In genomic region chr8:78285366-78285765, GRCm38 (mm10) we compare ENCODE assay signal across 23 mouse cellular contexts.
DNase-seq lines count a peak whose midpoint lies in the region; ATAC-seq and TF ChIP-seq lines count a peak whose summit lies in the region.
"Had no signal": no experiment of that assay in that cellular context is flagged by ENCODE, and none has a peak within 500 bp of the region (broad histone marks: within the 10 kb centered on the region; RNA-seq: fewer than 3 reads in every experiment).

No protein-coding gene starts in this region.

- H3K36me3 ChIP-seq in hindbrain, postnatal 0 days (ENCODE audit: insufficient read depth, low read length): no peaks in the 10 kb centered on the region
- no peaks in the 10 kb centered on the region for H3K36me3 ChIP-seq in hindbrain, embryonic 12.5 days
- no peaks in the 10 kb centered on the region for H3K36me3 ChIP-seq in testis, adult 2 months (ENCODE audit: control insufficient read depth, insufficient read depth, low read length)
- no peaks in the 10 kb centered on the region for H3K36me3 ChIP-seq in forebrain, embryonic 11.5 days (ENCODE audit: control insufficient read depth, insufficient read depth, low read length)
- H3K36me3 ChIP-seq: embryonic facial prominence, embryonic 13.5 days; heart, embryonic 15.5 days; hindbrain, embryonic 10.5 days; hindbrain, embryonic 15.5 days had no signal

- in situ Hi-C loops in Patski (cut with MboI; ENCODE audit: low pct_unique_long_range_greater_than_20kb): no loop called here

- POLR2A ChIA-PET in Patski (lab: Charles Lee): no interaction called here

- no peak for TF ChIP-seq POLR2A in testis, adult 2 months (IDR thresholded peaks at IDR 0.05; ENCODE audit: control insufficient read depth, low read depth, low read length)

- 81% methylated on average over 4 of the region's 4 CpGs for WGBS in hindbrain, postnatal 0 days
- 82% methylated on average over 4 of the region's 4 CpGs for WGBS in hindbrain, embryonic 12.5 days
- 78% methylated on average over 4 of the region's 4 CpGs for WGBS in forebrain, embryonic 11.5 days

- TF ChIP-seq CTCF in hindbrain, postnatal 0 days (IDR thresholded peaks at IDR 0.05; ENCODE audit: low read depth): 0 out of 2 replicates have a peak, but pooled peaks have one; percentile 2
- no peak for TF ChIP-seq CTCF in testis, adult 2 months (IDR thresholded peaks at IDR 0.05; ENCODE audit: control insufficient read depth, insufficient read depth, insufficient replicate concordance, low read depth, low read length)
- TF ChIP-seq CTCF in Patski (IDR thresholded peaks at IDR 0.05): peak; percentile 11

- no peaks in the 10 kb centered on the region for H3K9me3 ChIP-seq in hindbrain, postnatal 0 days (ENCODE audit: low read length)
- no peaks in the 10 kb centered on the region for H3K9me3 ChIP-seq in hindbrain, embryonic 12.5 days (replicated peaks)
- no peaks in the 10 kb centered on the region for H3K9me3 ChIP-seq in forebrain, embryonic 11.5 days (ENCODE audit: control insufficient read depth, low read length)
- H3K9me3 ChIP-seq: embryonic facial prominence, embryonic 13.5 days; forebrain, embryonic 13.5 days; heart, embryonic 15.5 days; hindbrain, embryonic 10.5 days; hindbrain, embryonic 15.5 days had no signal

- no peak overlapping the region for H3K4me2 ChIP-seq in hindbrain, postnatal 0 days (ENCODE audit: low read depth, low read length)
- H3K4me2 ChIP-seq in hindbrain, embryonic 12.5 days (replicated peaks): no peak overlapping the region
- H3K4me2 ChIP-seq in forebrain, embryonic 11.5 days (ENCODE audit: low read depth, low read length, severe bottlenecking): no peak overlapping the region
- H3K4me2 ChIP-seq: embryonic facial prominence, embryonic 13.5 days; forebrain, embryonic 13.5 days; heart, embryonic 11.5 days; heart, embryonic 15.5 days; hindbrain, embryonic 15.5 days had no signal

- ATAC-seq in hindbrain, postnatal 0 days: no peak
- ATAC-seq in hindbrain, embryonic 12.5 days (ENCODE audit: low FRiP score): no peak
- ATAC-seq in Patski: no peak
- ATAC-seq in forebrain, embryonic 11.5 days (replicated peaks; ENCODE audit: low FRiP score): no peak
- ATAC-seq: forebrain, embryonic 13.5 days; forebrain, postnatal 0 days; inflammation-experienced regulatory T-cells, adult 6 months had no signal

- no peak for DNase-seq in hindbrain, postnatal 0 days (ENCODE audit: low spot score)
- no peak for DNase-seq in testis, postnatal 10 days (ENCODE audit: low spot score)
- DNase-seq in Patski (ENCODE audit: low read depth, low spot score): no peak
- no peak for DNase-seq in B cell, adult 2 months
- no peak for DNase-seq in heart, postnatal 14 days
- no peak for DNase-seq in forebrain, embryonic 11.5 days (ENCODE audit: low spot score)
- DNase-seq: adrenal gland, adult 2 months; adrenal gland, postnatal 25 days; cerebellum, adult 18-20 months; cerebellum, adult 9-11 months; cerebellum, postnatal 36 days; forebrain, postnatal 0 days; gastrocnemius, postnatal 14 days; heart, adult 2 months had no signal

- H3K4me3 ChIP-seq in hindbrain, postnatal 0 days (ENCODE audit: low read length): no peak overlapping the region
- H3K4me3 ChIP-seq in hindbrain, embryonic 12.5 days: no peak overlapping the region
- no peak overlapping the region for H3K4me3 ChIP-seq in testis, adult 2 months (ENCODE audit: control insufficient read depth, low read depth, low read length)
- H3K4me3 ChIP-seq in forebrain, embryonic 11.5 days (ENCODE audit: low read depth, low read length): no peak overlapping the region
- H3K4me3 ChIP-seq: embryonic facial prominence, embryonic 13.5 days; forebrain, embryonic 13.5 days; heart, adult 2 months; heart, embryonic 15.5 days; hindbrain, embryonic 10.5 days; hindbrain, embryonic 15.5 days had no signal

- no peak overlapping the region for H3K27ac ChIP-seq in hindbrain, postnatal 0 days
- no peak overlapping the region for H3K27ac ChIP-seq in hindbrain, embryonic 12.5 days
- 0 out of 2 replicates have a peak overlapping the region, but pooled peaks have one; percentile 21 for H3K27ac ChIP-seq in testis, adult 2 months (ENCODE audit: control insufficient read depth, insufficient read depth, low read depth, low read length)
- no peak overlapping the region for H3K27ac ChIP-seq in forebrain, embryonic 11.5 days (ENCODE audit: low read depth, low read length)
- H3K27ac ChIP-seq: embryonic facial prominence, embryonic 13.5 days; forebrain, embryonic 13.5 days; heart, adult 2 months; heart, embryonic 15.5 days; hindbrain, embryonic 10.5 days; hindbrain, embryonic 15.5 days had no signal

- H3K9ac ChIP-seq in hindbrain, postnatal 0 days (replicated peaks; ENCODE audit: low read length): no peak overlapping the region
- H3K9ac ChIP-seq in hindbrain, embryonic 12.5 days: no peak overlapping the region
- H3K9ac ChIP-seq in forebrain, embryonic 11.5 days (ENCODE audit: low read length): no peak overlapping the region
- H3K9ac ChIP-seq: embryonic facial prominence, embryonic 13.5 days; forebrain, embryonic 13.5 days; forebrain, postnatal 0 days; heart, embryonic 15.5 days; hindbrain, embryonic 15.5 days had no signal

- H3K27me3 ChIP-seq in hindbrain, postnatal 0 days (ENCODE audit: insufficient read depth, low read length): no peaks in the 10 kb centered on the region
- H3K27me3 ChIP-seq in hindbrain, embryonic 12.5 days: no peaks in the 10 kb centered on the region
- H3K27me3 ChIP-seq in testis, adult 2 months (ENCODE audit: control insufficient read depth, insufficient read depth, low read length): no peaks in the 10 kb centered on the region
- peaks cover 16% of the 10 kb centered on the region for H3K27me3 ChIP-seq in Patski
- H3K27me3 ChIP-seq in forebrain, embryonic 11.5 days (ENCODE audit: control insufficient read depth, insufficient read depth, low read length): no peaks in the 10 kb centered on the region
- H3K27me3 ChIP-seq: embryonic facial prominence, embryonic 13.5 days; forebrain, embryonic 13.5 days; heart, embryonic 15.5 days; hindbrain, embryonic 15.5 days had no signal

- CTCF ChIA-PET in Patski (lab: Charles Lee): no interaction called here

- intact Hi-C loops in heart, postnatal 14 days (cut with DNase I): no loop called here

- H3K4me1 ChIP-seq in hindbrain, postnatal 0 days (ENCODE audit: insufficient read depth, low read length): no peaks in the 10 kb centered on the region
- H3K4me1 ChIP-seq in hindbrain, embryonic 12.5 days: no peaks in the 10 kb centered on the region
- H3K4me1 ChIP-seq in testis, adult 2 months (ENCODE audit: control insufficient read depth, insufficient read depth, low read length): no peaks in the 10 kb centered on the region
- no peaks in the 10 kb centered on the region for H3K4me1 ChIP-seq in forebrain, embryonic 11.5 days (replicated peaks; ENCODE audit: control insufficient read depth, insufficient read depth, low read length)
- H3K4me1 ChIP-seq: embryonic facial prominence, embryonic 13.5 days; forebrain, embryonic 13.5 days; heart, embryonic 15.5 days; hindbrain, embryonic 10.5 days; hindbrain, embryonic 15.5 days had no signal
